Mouse (Mus musculus) hindbrain, embryonic 16.5 days (tissue): ENCODE measurements around the gene Polh. TPM values are rescaled to one million over a fixed set of nuclear protein-coding genes. Genes with fewer than 3 reads are reported as not detected.

Experiments
- ATAC-seq: fragments of 200-750 bp; cut with Nextera tagmentation; 2 replicates; pipeline ENCODE4 v1.8.0; 2017; ENCODE audit warnings: moderate TSS enrichment, moderate library complexity
- H3K27ac ChIP-seq: fragments of 300-500 bp; sonication (generic); 2 replicates; pipeline ENCODE4 v1.5.1; 2014; ENCODE audit warnings: low read depth, mild to moderate bottlenecking, control low read depth, low read length, moderate library complexity
- H3K27me3 ChIP-seq: fragments of 300-500 bp; sonication (generic); replicated peaks from 2 replicates; pipeline ENCODE4 v1.6.1; 2014; ENCODE audit warnings: low read length; ENCODE audit not compliant: control insufficient read depth, insufficient read depth
- H3K36me3 ChIP-seq: fragments of 300-500 bp; sonication (generic); 2 replicates; pipeline ENCODE4 v1.6.1; 2014; ENCODE audit warnings: mild to moderate bottlenecking, low read length, moderate library complexity, mixed read lengths; ENCODE audit not compliant: control insufficient read depth, insufficient read depth
- H3K4me1 ChIP-seq: fragments of 300-500 bp; sonication (generic); 2 replicates; pipeline ENCODE4 v1.6.1; 2014; ENCODE audit warnings: low read depth, low read length; ENCODE audit not compliant: control insufficient read depth, insufficient read depth
- H3K4me2 ChIP-seq: fragments of 300-500 bp; sonication (generic); 2 replicates; pipeline ENCODE4 v1.6.1; 2014; ENCODE audit warnings: mild to moderate bottlenecking, low read length, control low read depth, moderate library complexity
- H3K4me3 ChIP-seq: fragments of 300-500 bp; sonication (generic); 2 replicates; pipeline ENCODE4 v1.5.1; 2014; ENCODE audit warnings: mild to moderate bottlenecking, low read length, control low read depth, moderate library complexity
- H3K9ac ChIP-seq: fragments of 300-500 bp; sonication (generic); 2 replicates; pipeline ENCODE4 v1.6.1; 2014; ENCODE audit warnings: low read depth, mild to moderate bottlenecking, control low read depth, low read length, moderate library complexity
- H3K9me3 ChIP-seq: fragments of 300-500 bp; sonication (generic); 2 replicates; pipeline ENCODE4 v1.6.1; 2014; ENCODE audit warnings: mild to moderate bottlenecking, low read length, moderate library complexity; ENCODE audit not compliant: control insufficient read depth
- WGBS: fragments of 180-500 bp; shearing (Covaris S2); extraction: QIAGEN DNeasy Blood & Tissue Kit; methylation state at CpG from one replicate; pipeline ENCODE4 v1.1.7; 2014; 5-methylcytosine and 5-hydroxymethylcytosine counted together
- polyA plus RNA-seq: library from polyadenylated mRNA; unstranded; fragments of >200 nt; fragmentation: Nextera tagmentation; extraction: Ambion mirVana; gene quantifications from 2 replicates; pipeline ENCODE4 v1.2.1, GENCODE M21; 2015

Gene Polh
- polyA plus RNA-seq, 1 experiment from 2014 or later = 6.2 TPM

DNA sequence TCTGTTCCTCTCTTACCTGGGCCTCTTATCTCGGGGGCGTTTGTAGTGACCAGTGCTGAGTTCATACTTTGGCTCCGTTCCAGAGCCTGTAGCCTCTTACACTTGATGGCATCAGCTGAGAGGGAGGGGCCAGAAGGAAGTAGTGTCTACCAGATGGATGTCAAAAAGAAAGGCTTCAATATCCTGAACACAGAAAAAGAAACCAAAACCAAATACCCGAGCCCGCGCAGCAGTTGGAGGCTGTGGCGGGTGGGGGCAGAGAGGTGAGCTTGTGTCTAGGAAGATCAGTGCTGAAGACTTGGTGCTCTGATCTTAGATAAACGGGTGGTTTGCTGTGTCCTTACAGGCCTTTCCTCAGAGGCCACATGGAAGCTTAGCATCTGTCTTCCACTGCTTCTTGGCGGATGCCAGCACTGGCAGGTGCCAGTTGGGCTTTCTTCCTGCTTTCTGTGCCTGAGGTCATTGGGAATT is 39.5 kb downstream of the Polh start:
- Histone ChIP-seq H3K4me3 (no peak overlapping the region), H3K27me3 (no peaks in the 10 kb centered on the region), H3K9me3 (no peaks in the 10 kb centered on the region), H3K36me3 (peaks cover 23% of the 10 kb centered on the region), H3K27ac (no peak overlapping the region), H3K4me1 (peaks cover 13% of the 10 kb centered on the region), H3K9ac (no peak overlapping the region), H3K4me2 (no peak overlapping the region)
- WGBS = 83% methylated on average over 9 of the region's 9 CpGs
- no peak for ATAC-seq

DNA sequence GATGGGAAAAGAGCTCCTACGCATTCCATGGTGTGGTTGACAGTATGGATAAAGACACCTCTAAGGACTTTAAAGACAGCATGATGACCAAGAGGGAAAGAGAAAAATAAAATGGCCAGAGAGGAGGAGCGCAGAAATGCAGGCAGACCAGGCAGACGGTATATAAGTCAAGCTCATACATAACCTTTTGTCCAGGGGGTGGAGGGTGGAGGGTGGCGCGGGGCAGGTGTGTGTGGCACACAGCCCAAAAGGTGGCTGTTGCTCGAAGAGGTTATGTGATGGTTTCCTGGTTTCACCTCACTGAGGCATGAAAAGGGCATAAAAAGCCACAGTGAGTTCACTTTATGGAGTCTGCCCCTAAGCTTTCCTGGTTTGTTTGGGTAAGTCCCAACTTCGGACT is 39.9 kb downstream of the Polh start:
- 94% methylated on average over 7 of the region's 7 CpGs for WGBS
- Histone ChIP-seq H3K9me3 (no peaks in the 10 kb centered on the region), H3K27me3 (no peaks in the 10 kb centered on the region), H3K4me2 (no peak overlapping the region), H3K27ac (no peak overlapping the region), H3K4me3 (no peak overlapping the region), H3K4me1 (peaks cover 13% of the 10 kb centered on the region), H3K9ac (no peak overlapping the region), H3K36me3 (peaks cover 18% of the 10 kb centered on the region)
- no peak for ATAC-seq

DNA sequence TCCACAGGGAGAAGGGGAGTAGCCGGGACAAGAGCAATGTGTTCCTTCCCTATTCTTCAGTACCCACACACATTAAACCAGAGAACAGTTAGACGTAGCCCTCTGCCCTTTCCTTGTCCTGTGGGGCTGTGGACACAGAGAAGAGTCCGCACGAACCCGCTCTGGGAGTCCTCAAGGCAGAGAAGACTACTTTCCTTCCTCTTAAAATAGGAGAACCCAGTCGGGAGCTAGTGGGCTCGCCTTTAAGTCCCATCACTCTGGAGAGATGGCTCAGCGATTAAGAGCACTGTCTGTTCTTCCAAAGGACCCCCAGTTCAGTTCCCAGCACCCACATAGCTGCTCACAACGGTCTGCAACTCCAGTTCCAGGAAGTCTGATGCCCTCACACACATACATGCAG is 40.7 kb downstream of the Polh start:
- Histone ChIP-seq H3K9ac (peak overlapping the region; percentile 84), H3K4me3 (peak overlapping the region; percentile 75), H3K9me3 (no peaks in the 10 kb centered on the region), H3K4me2 (peak overlapping the region; percentile 81), H3K27ac (no peak overlapping the region), H3K27me3 (no peaks in the 10 kb centered on the region), H3K4me1 (peaks cover 13% of the 10 kb centered on the region), H3K36me3 (peaks cover 10% of the 10 kb centered on the region; the same call in 1 of the 2 replicates)
- 57% methylated on average over 9 of the region's 9 CpGs for WGBS
- no peak for ATAC-seq

DNA sequence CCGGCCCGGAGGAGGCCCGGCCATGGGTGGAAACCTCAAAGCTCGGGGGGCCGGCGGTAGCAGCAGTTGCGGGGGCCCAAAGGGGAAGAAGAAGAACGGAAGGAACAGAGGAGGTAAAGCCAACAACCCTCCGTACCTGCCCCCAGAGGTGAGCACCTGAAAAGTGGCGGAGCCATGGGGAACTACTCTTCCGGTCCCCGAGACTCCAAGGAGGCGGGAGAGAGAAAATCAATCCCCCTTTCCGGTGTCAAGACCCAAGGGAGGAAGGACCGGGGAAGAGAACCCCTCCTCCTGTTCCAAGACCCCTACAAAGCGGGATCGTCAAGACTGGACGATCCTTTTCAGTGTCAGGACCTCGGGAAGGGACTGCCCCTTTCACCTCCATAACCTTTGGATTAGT is 41.3 kb downstream of the Polh start:
- WGBS = 0% methylated on average over 18 of the region's 19 CpGs
- H3K4me1 ChIP-seq = peaks cover 13% of the 10 kb centered on the region
- H3K27me3 ChIP-seq = no peaks in the 10 kb centered on the region
- ATAC-seq = peak; percentile 43
- H3K4me2 ChIP-seq = peak overlapping the region; percentile 81
- H3K27ac ChIP-seq = peak overlapping the region; percentile 76
- H3K4me3 ChIP-seq = peak overlapping the region; percentile 75
- no peaks in the 10 kb centered on the region for H3K9me3 ChIP-seq
- peak overlapping the region; percentile 84 for H3K9ac ChIP-seq
- peaks cover 10% of the 10 kb centered on the region; the same call in 1 of the 2 replicates for H3K36me3 ChIP-seq

DNA sequence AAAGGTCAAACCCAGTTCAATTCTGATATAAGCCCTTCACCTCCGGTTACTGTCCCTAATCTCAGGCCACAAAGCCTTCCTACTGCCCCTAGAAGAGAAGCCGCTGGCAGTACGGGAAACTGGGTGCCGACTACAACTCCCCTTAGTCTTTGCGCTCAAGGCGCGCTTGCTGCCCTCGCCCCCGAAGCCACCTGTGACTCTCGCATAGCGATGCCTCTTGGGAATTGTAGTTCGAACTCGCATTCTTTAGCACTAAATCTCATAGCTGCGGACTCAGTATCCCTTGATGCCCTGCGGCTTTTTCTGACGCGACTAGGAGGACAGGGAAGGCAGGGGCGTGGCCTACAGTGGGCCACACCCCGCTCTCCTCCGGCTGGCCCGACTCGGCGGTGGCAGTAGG is 41.8 kb downstream of the Polh start, which contains the start of gene Gtpbp2:
TSS of gene Gtpbp2 (plus strand) at position 347 of the 400 bp plus-strand sequence.
- peaks cover 13% of the 10 kb centered on the region for H3K4me1 ChIP-seq
- peak within 1 kb of the TSS; percentile 81 for H3K4me2 ChIP-seq
- H3K27me3 ChIP-seq = no peaks in the 10 kb centered on the region
- H3K9ac ChIP-seq = peak within 1 kb of the TSS; percentile 84
- peak within 1 kb of the TSS; percentile 75 for H3K4me3 ChIP-seq
- under 1% methylated on average over 17 of the region's 23 CpGs for WGBS
- peak; percentile 96 for ATAC-seq
- H3K9me3 ChIP-seq = no peaks in the 10 kb centered on the region
- H3K36me3 ChIP-seq = peaks cover 10% of the 10 kb centered on the region; the same call in 1 of the 2 replicates
- H3K27ac ChIP-seq = peak within 1 kb of the TSS; percentile 79

DNA sequence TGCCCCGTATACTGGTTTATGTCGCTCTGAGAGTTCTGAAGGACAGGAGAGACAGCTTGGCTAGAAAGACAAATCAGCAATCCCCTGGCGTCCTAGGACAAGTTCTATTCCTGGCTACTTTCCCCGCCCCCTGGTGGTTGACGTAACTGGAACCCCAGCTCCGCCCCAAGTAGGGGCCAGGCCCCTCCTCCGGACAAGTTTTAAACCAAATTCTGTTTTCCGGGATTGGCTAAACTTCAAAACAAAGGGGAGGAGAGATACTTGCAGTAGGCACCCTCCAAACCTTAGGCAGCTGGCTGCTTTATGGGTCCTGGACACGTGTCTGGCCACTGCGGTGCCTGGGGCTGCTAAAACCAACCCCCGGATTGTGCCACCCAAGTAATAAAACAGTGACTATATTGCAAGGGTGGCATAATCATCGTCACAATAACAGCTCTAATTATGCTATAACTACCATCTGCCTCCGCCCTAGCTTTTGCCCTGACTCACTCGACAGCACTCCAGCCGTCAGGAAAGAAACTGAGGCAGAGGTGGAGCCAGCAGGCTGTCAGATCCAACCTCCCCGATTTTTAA is 42.3 kb downstream of the Polh start:
- peak; percentile 48 for ATAC-seq
- Histone ChIP-seq H3K9me3 (no peaks in the 10 kb centered on the region), H3K9ac (peak overlapping the region; percentile 71), H3K27me3 (no peaks in the 10 kb centered on the region), H3K27ac (peak overlapping the region; percentile 79), H3K4me3 (peak overlapping the region; percentile 75), H3K4me1 (peaks cover 13% of the 10 kb centered on the region), H3K36me3 (peaks cover 8% of the 10 kb centered on the region; the same call in 1 of the 2 replicates), H3K4me2 (peak overlapping the region; percentile 73)
- under 1% methylated on average over 16 of the region's 16 CpGs for WGBS

DNA sequence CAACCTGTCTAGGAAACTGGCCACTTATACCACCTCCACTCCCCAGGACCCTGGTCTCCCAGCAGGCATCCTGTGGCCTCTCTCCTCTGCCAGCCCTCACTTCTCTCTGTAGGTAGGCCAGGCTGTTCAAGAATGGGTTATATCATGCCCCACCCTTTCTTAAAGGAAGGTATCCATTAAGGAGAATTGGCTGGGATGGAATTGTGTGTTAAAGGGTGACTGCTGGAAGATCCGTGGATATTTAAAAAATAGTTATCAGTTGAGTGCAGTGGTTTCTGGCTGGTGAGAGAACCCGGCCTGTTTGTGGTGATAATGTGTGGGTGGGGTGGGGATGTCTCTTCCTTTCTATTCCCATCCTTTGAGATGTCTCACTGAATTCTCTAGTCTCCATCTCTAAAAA is 43.2 kb downstream of the Polh start:
- 70% methylated on average over 2 of the region's 2 CpGs for WGBS
- Histone ChIP-seq H3K9ac (no peak overlapping the region), H3K4me2 (no peak overlapping the region), H3K4me1 (peaks cover 13% of the 10 kb centered on the region), H3K4me3 (no peak overlapping the region), H3K27ac (no peak overlapping the region), H3K36me3 (peaks cover 2% of the 10 kb centered on the region; the same call in 1 of the 2 replicates), H3K9me3 (no peaks in the 10 kb centered on the region), H3K27me3 (no peaks in the 10 kb centered on the region)
- ATAC-seq = no peak

DNA sequence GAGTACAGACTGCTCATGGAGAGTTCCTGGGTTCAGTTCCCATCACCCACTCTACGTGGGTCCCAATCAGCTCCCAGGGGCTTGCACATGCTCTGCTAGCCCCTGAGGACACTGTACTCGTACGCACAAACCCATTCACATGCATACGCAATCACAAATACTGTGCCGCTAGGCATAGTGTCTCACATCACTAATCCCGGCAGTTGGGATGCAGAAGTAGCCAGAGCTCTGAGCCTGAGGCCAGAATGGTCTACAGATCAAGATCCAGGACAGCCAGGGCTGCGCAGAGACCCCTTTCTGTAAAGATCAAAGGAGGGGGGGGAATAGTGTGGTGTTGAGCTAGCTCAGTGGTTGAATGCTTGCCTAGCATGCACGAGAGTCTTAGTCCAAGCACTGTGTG is 45.3 kb downstream of the Polh start:
- 88% methylated on average over 8 of the region's 8 CpGs for WGBS
- ATAC-seq = no peak
- no peak overlapping the region for H3K4me3 ChIP-seq

DNA sequence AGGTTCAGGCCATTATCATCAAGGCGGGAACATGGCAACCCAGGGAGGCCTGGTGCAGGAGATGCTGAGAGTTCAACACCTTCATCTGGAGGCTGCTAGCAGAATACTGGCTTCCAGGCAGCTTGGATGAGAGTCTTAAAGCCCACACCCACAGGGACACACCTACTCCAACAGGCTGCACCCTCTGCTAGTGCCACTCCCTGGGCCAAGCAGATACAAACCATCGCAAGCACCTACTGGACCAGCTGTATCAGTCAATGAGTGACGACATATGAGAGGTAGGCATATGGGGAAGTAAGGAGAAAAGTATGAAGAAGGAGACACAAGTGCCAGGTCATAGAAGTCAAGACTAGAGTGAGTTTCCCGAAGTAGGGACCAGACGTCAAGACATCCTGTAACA is 45.8 kb downstream of the Polh start:
- ATAC-seq = no peak
- Histone ChIP-seq H3K9me3 (no peaks in the 10 kb centered on the region), H3K27me3 (no peaks in the 10 kb centered on the region), H3K27ac (no peak overlapping the region), H3K9ac (no peak overlapping the region), H3K4me1 (peaks cover 11% of the 10 kb centered on the region), H3K36me3 (no peaks in the 10 kb centered on the region), H3K4me2 (no peak overlapping the region), H3K4me3 (no peak overlapping the region)
- WGBS = 88% methylated on average over 5 of the region's 5 CpGs

More for the DNA sequence above, 45.3 kb downstream of the Polh start:
- no peak overlapping the region for H3K4me2 ChIP-seq
- H3K27me3 ChIP-seq = no peaks in the 10 kb centered on the region
- no peaks in the 10 kb centered on the region for H3K9me3 ChIP-seq
- H3K36me3 ChIP-seq = no peaks in the 10 kb centered on the region
- H3K9ac ChIP-seq = no peak overlapping the region
- peaks cover 15% of the 10 kb centered on the region for H3K4me1 ChIP-seq
- no peak overlapping the region for H3K27ac ChIP-seq
